Mouse (Mus musculus) ES-Bruce4 (cell line): ENCODE measurements at regions not wholly inside any gene's neighbourhood (a gene's known extent, or its start where the extent isn't known, plus 50 kb on each side); places are given as distances from the start of the nearest gene placed in this dataset.

Source experiments
- H3K27ac ChIP-seq: 2 replicates; pipeline ENCODE4 v1.5.1; 2012; ENCODE audit warnings: low read length, inconsistent platforms; ENCODE audit not compliant: insufficient read depth
- H3K27me3 ChIP-seq: 2 replicates; pipeline ENCODE4 v1.6.1; 2012; ENCODE audit warnings: mild to moderate bottlenecking, low read length, inconsistent platforms; ENCODE audit not compliant: control insufficient read depth, poor library complexity, insufficient read depth, severe bottlenecking
- H3K36me3 ChIP-seq: 2 replicates; pipeline ENCODE4 v1.6.1; 2012; ENCODE audit warnings: inconsistent platforms, mild to moderate bottlenecking, low read length, moderate library complexity; ENCODE audit not compliant: control insufficient read depth, poor library complexity, insufficient read depth, severe bottlenecking
- H3K4me1 ChIP-seq: one replicate; pipeline ENCODE4 v1.8.1; 2011; ENCODE audit warnings: low read length; ENCODE audit not compliant: control insufficient read depth, insufficient read depth
- H3K4me3 ChIP-seq: 2 replicates; pipeline ENCODE4 v1.5.1; 2011; ENCODE audit warnings: low read depth, mild to moderate bottlenecking, low read length
- H3K9ac ChIP-seq: 2 replicates; pipeline ENCODE4 v1.6.1; 2012; ENCODE audit warnings: low read depth, mild to moderate bottlenecking, inconsistent platforms; ENCODE audit not compliant: poor library complexity, severe bottlenecking
- H3K9me3 ChIP-seq: replicated peaks from 2 replicates; pipeline ENCODE4 v1.6.1; 2012; ENCODE audit warnings: mild to moderate bottlenecking, low read length, inconsistent platforms; ENCODE audit not compliant: control insufficient read depth, poor library complexity, insufficient read depth, severe bottlenecking
- CTCF ChIP-seq: IDR thresholded peaks from one replicate; pipeline ENCODE4 v1.8.1; 2011; ENCODE audit warnings: low read depth, low read length
- EP300 ChIP-seq: IDR thresholded peaks from 2 replicates; pipeline ENCODE4 v1.6.1; 2011; ENCODE audit warnings: low read depth, low read length; ENCODE audit not compliant: insufficient read depth
- POLR2A ChIP-seq: IDR thresholded peaks from one replicate; pipeline ENCODE4 v1.8.1; 2011; ENCODE audit warnings: low read length; ENCODE audit not compliant: insufficient read depth

GRCm38 (mm10) chr3:140115116-140115515, 909.6 kb downstream of the Stpg2 start:
- no peak for TF ChIP-seq POLR2A
- no peak for TF ChIP-seq EP300
- TF ChIP-seq CTCF, result no peak
- Histone ChIP-seq H3K27me3 (no peaks in the 10 kb centered on the region; the same call in 1 of the 2 replicates), H3K4me1 (no peaks in the 10 kb centered on the region), H3K9me3 (peaks cover 8% of the 10 kb centered on the region; the same call in 1 of the 2 replicates), H3K27ac (no peak overlapping the region), H3K9ac (no peak overlapping the region), H3K36me3 (no peaks in the 10 kb centered on the region), H3K4me3 (no peak overlapping the region)

- Histone ChIP-seq H3K27me3 (no peaks in the 10 kb centered on the region), H3K4me3 (no peak overlapping the region), H3K36me3 (no peaks in the 10 kb centered on the region), H3K27ac (no peak overlapping the region), H3K9ac (no peak overlapping the region), H3K9me3 (no peaks in the 10 kb centered on the region), H3K4me1 (no peaks in the 10 kb centered on the region)
- TF ChIP-seq EP300, result no peak
- no peak for TF ChIP-seq CTCF
- TF ChIP-seq POLR2A, result no peak
Measured at GRCm38 (mm10) chr3:140127310-140127709, 921.8 kb downstream of the Stpg2 start.

- no peak for TF ChIP-seq EP300
- no peak for TF ChIP-seq CTCF
- TF ChIP-seq POLR2A, result no peak
- no peak overlapping the region for H3K27ac ChIP-seq
- no peaks in the 10 kb centered on the region for H3K4me1 ChIP-seq
- no peaks in the 10 kb centered on the region for H3K27me3 ChIP-seq
- H3K36me3 ChIP-seq, result no peaks in the 10 kb centered on the region
- no peaks in the 10 kb centered on the region for H3K9me3 ChIP-seq
- H3K9ac ChIP-seq, result no peak overlapping the region
- no peak overlapping the region for H3K4me3 ChIP-seq
Measured at GRCm38 (mm10) chr3:140129065-140129778, 923.7 kb downstream of the Stpg2 start.

- Histone ChIP-seq H3K4me3 (no peak overlapping the region), H3K4me1 (no peaks in the 10 kb centered on the region), H3K9me3 (no peaks in the 10 kb centered on the region), H3K27me3 (no peaks in the 10 kb centered on the region), H3K36me3 (no peaks in the 10 kb centered on the region), H3K27ac (no peak overlapping the region), H3K9ac (no peak overlapping the region)
- TF ChIP-seq POLR2A, result no peak
- no peak for TF ChIP-seq EP300
Measured at GRCm38 (mm10) chr3:140143900-140144299, 938.4 kb downstream of the Stpg2 start.

GRCm38 (mm10) chr3:140147158-140147933, 941.9 kb downstream of the Stpg2 start:
- Histone ChIP-seq H3K27me3 (no peaks in the 10 kb centered on the region), H3K27ac (no peak overlapping the region), H3K4me1 (no peaks in the 10 kb centered on the region), H3K9ac (no peak overlapping the region), H3K4me3 (no peak overlapping the region), H3K9me3 (no peaks in the 10 kb centered on the region), H3K36me3 (no peaks in the 10 kb centered on the region)
- TF ChIP-seq POLR2A, result no peak
- TF ChIP-seq CTCF, result no peak
- no peak for TF ChIP-seq EP300

GRCm38 (mm10) chr3:140150530-140150951, 945.0 kb downstream of the Stpg2 start:
- Histone ChIP-seq H3K27ac (no peak overlapping the region), H3K9me3 (no peaks in the 10 kb centered on the region), H3K27me3 (no peaks in the 10 kb centered on the region), H3K4me1 (no peaks in the 10 kb centered on the region), H3K9ac (no peak overlapping the region), H3K36me3 (no peaks in the 10 kb centered on the region), H3K4me3 (no peak overlapping the region)
- no peak for TF ChIP-seq EP300
- TF ChIP-seq CTCF, result no peak
